Mouse (Mus musculus) forebrain, embryonic 14.5 days (tissue): Measurements from ENCODE around the gene Stxbp2. TPM values are rescaled to one million over a fixed set of nuclear protein-coding genes. Genes with fewer than 3 reads are reported as not detected.
A peak's percentile ranks its signal among the peaks of the same experiment; 100 is the strongest.

Source experiments
- ATAC-seq: fragments of 200-750 bp; cut with Nextera tagmentation; 2 replicates; pipeline ENCODE4 v1.8.0; 2017; ENCODE audit warnings: mild to moderate bottlenecking, moderate library complexity
- DNase-seq: peaks from one replicate; pipeline ENCODE4 v3.0.0-alpha.2; 2015; ENCODE audit warnings: low spot score
- H3K27ac ChIP-seq: fragments of 300-500 bp; sonication (generic); 2 replicates; pipeline ENCODE4 v1.5.1; 2014; ENCODE audit warnings: low read depth, mild to moderate bottlenecking, control low read depth, low read length, moderate library complexity
- H3K27me3 ChIP-seq: fragments of 300-500 bp; sonication (generic); replicated peaks from 2 replicates; pipeline ENCODE4 v1.6.1; 2014; ENCODE audit warnings: low read length, control low read depth, mixed read lengths; ENCODE audit not compliant: control insufficient read depth, insufficient read depth
- H3K36me3 ChIP-seq: fragments of 300-500 bp; sonication (generic); 2 replicates; pipeline ENCODE4 v1.6.1; 2014; ENCODE audit warnings: low read length, control low read depth; ENCODE audit not compliant: control insufficient read depth, insufficient read depth
- H3K4me1 ChIP-seq: fragments of 300-500 bp; sonication (generic); 2 replicates; pipeline ENCODE4 v1.6.1; 2014; ENCODE audit warnings: antibody characterized with exemption, low read length, control low read depth; ENCODE audit not compliant: control insufficient read depth, insufficient read depth
- H3K4me2 ChIP-seq: fragments of 300-500 bp; sonication (generic); 2 replicates; pipeline ENCODE4 v1.6.1; 2014; ENCODE audit warnings: mild to moderate bottlenecking, control low read depth, low read length
- H3K4me3 ChIP-seq: fragments of 300-500 bp; sonication (generic); 2 replicates; pipeline ENCODE4 v1.5.1; 2014; ENCODE audit warnings: low read depth, low read length, control low read depth
- H3K9ac ChIP-seq: fragments of 300-500 bp; sonication (generic); 2 replicates; pipeline ENCODE4 v1.6.1; 2014; ENCODE audit warnings: mild to moderate bottlenecking, low read length, control low read depth, moderate library complexity
- H3K9me3 ChIP-seq: fragments of 300-500 bp; sonication (generic); replicated peaks from 2 replicates; pipeline ENCODE4 v1.6.1; 2016; ENCODE audit warnings: low read length, control low read depth, mixed read lengths; ENCODE audit not compliant: control insufficient read depth
- WGBS: fragments of 180-500 bp; shearing (Covaris S2); extraction: QIAGEN DNeasy Blood & Tissue Kit; methylation state at CpG from one replicate; pipeline ENCODE4 v1.1.7; 2014; 5-methylcytosine and 5-hydroxymethylcytosine counted together
- polyA plus RNA-seq: library from polyadenylated mRNA; unstranded; fragments of >200 nt; fragmentation: Nextera tagmentation; extraction: Ambion mirVana; gene quantifications from 2 replicates; pipeline ENCODE4 v1.2.1, GENCODE M21; 2014

Gene Stxbp2
- polyA plus RNA-seq, 1 experiment from 2014 or later = 32.4 TPM

GRCm38 (mm10) chr8:3622119-3622518 lies 8.6 kb upstream of the Stxbp2 start:
- no peak for ATAC-seq
- Histone ChIP-seq H3K27ac (no peak overlapping the region), H3K9ac (peak overlapping the region; percentile 76), H3K4me3 (peak overlapping the region; percentile 79; the same call in 1 of the 2 replicates), H3K9me3 (no peaks in the 10 kb centered on the region), H3K4me2 (peak overlapping the region; percentile 71), H3K36me3 (peaks cover 17% of the 10 kb centered on the region), H3K27me3 (no peaks in the 10 kb centered on the region), H3K4me1 (peaks cover 9% of the 10 kb centered on the region; the same call in 1 of the 2 replicates)
- no peak for DNase-seq
- 67% methylated on average over 8 of the region's 8 CpGs for WGBS

DNA sequence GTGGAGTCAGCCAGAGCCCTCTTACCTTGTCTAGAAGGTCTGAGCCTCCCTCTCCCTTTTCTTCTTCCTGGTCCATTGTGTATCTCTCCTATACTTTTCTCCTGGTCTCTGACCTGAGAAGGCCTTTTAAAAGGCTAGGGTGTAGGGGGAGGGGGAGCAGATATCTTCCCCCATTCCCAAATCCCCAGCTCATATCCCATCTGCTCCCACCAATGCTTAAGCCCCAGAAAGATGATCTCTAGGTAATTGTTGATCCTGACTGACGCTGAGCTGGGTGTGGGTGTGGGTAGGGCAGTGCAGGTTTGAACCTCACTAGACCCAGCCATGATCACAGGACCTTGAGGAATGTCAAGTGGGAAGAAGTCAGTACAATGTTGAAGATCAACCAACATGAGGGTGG lies 5.3 kb upstream of the Stxbp2 start, which contains the start of gene Pcp2:
Gene Pcp2 (minus strand): TSS at position 101 of the 400 bp plus-strand sequence.
- WGBS = 67% methylated on average over 1 of the region's 1 CpGs
- Histone ChIP-seq H3K9me3 (no peaks in the 10 kb centered on the region), H3K4me3 (no peak within 1 kb of the TSS), H3K27ac (no peak within 1 kb of the TSS), H3K27me3 (no peaks in the 10 kb centered on the region), H3K9ac (no peak within 1 kb of the TSS), H3K4me2 (no peak within 1 kb of the TSS), H3K36me3 (no peaks in the 10 kb centered on the region), H3K4me1 (peaks cover 5% of the 10 kb centered on the region; the same call in 1 of the 2 replicates)
- DNase-seq (no peak), ATAC-seq (no peak)

- H3K4me2 ChIP-seq = no peak overlapping the region
- ATAC-seq (no peak), DNase-seq (no peak)
- H3K27me3 ChIP-seq = no peaks in the 10 kb centered on the region
- H3K36me3 ChIP-seq = no peaks in the 10 kb centered on the region
- H3K9me3 ChIP-seq = no peaks in the 10 kb centered on the region
- no peak overlapping the region for H3K27ac ChIP-seq
- H3K4me3 ChIP-seq = no peak overlapping the region
- H3K9ac ChIP-seq = no peak overlapping the region
- WGBS = 61% methylated on average over 5 of the region's 5 CpGs
- H3K4me1 ChIP-seq = peaks cover 6% of the 10 kb centered on the region; the same call in 1 of the 2 replicates
These were observed 3.8 kb upstream of the Stxbp2 start for GRCm38 (mm10) chr8:3626971-3627370.

GRCm38 (mm10) chr8:3628014-3628413 lies 2.7 kb upstream of the Stxbp2 start:
- Histone ChIP-seq H3K9ac (no peak overlapping the region), H3K4me3 (no peak overlapping the region), H3K36me3 (no peaks in the 10 kb centered on the region), H3K27ac (no peak overlapping the region), H3K4me1 (peaks cover 3% of the 10 kb centered on the region; the same call in 1 of the 2 replicates), H3K9me3 (no peaks in the 10 kb centered on the region), H3K4me2 (no peak overlapping the region), H3K27me3 (no peaks in the 10 kb centered on the region)
- WGBS = 32% methylated on average over 5 of the region's 5 CpGs
- no peak for ATAC-seq
- DNase-seq = no peak

DNA sequence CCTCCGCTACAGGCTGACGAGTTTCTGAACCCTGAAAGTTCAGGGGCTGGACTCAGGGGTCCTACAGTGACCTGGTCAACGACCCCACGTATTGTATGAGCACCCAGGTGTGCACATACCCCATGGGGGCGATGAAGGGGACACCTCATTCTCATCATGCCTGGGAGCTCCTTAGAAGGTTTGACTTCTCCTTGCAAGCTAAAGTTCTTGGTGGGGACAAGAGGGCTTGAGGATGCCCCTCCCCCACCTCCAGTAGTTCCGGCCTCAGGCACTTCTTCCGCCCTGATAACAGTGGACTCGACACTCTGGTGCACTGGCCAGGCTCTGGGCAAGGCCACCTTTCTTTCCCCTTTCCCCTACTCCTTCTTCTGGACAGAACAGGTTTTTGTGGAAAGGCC lies 722 bp downstream of the Stxbp2 start:
- Histone ChIP-seq H3K27ac (no peak overlapping the region), H3K4me1 (peaks cover 3% of the 10 kb centered on the region; the same call in 1 of the 2 replicates), H3K27me3 (no peaks in the 10 kb centered on the region), H3K9ac (peak overlapping the region; percentile 56), H3K4me3 (peak overlapping the region; percentile 44), H3K36me3 (0 out of 2 replicates have a peak, but pooled peaks cover 5% of the 10 kb centered on the region), H3K9me3 (no peaks in the 10 kb centered on the region), H3K4me2 (peak overlapping the region; percentile 68)
- no peak for DNase-seq
- WGBS = 25% methylated on average over 8 of the region's 8 CpGs
- ATAC-seq = peak; percentile 5; the same call in 1 of the 2 replicates

GRCm38 (mm10) chr8:3645804-3646203 lies 15.0 kb downstream of the Stxbp2 start:
- Histone ChIP-seq H3K9ac (no peak overlapping the region), H3K9me3 (no peaks in the 10 kb centered on the region), H3K27me3 (no peaks in the 10 kb centered on the region), H3K4me3 (no peak overlapping the region), H3K4me1 (no peaks in the 10 kb centered on the region), H3K4me2 (no peak overlapping the region), H3K36me3 (no peaks in the 10 kb centered on the region), H3K27ac (no peak overlapping the region)
- 28% methylated on average over 5 of the region's 5 CpGs for WGBS
- no peak for ATAC-seq
- no peak for DNase-seq

GRCm38 (mm10) chr8:3646824-3647531 lies 16.2 kb downstream of the Stxbp2 start:
- WGBS = 78% methylated on average over 6 of the region's 6 CpGs
- ATAC-seq = no peak
- no peak for DNase-seq

GRCm38 (mm10) chr8:3647561-3647960 lies 16.8 kb downstream of the Stxbp2 start:
- no peak overlapping the region for H3K9ac ChIP-seq
- no peak overlapping the region for H3K4me3 ChIP-seq
- H3K27ac ChIP-seq = no peak overlapping the region
- H3K27me3 ChIP-seq = no peaks in the 10 kb centered on the region
- H3K4me2 ChIP-seq = no peak overlapping the region
- H3K9me3 ChIP-seq = no peaks in the 10 kb centered on the region
- no peak for DNase-seq
- no peak for ATAC-seq
- H3K4me1 ChIP-seq = no peaks in the 10 kb centered on the region
- no peaks in the 10 kb centered on the region for H3K36me3 ChIP-seq
- 87% methylated on average over 4 of the region's 4 CpGs for WGBS

More at GRCm38 (mm10) chr8:3646824-3647531, 16.2 kb downstream of the Stxbp2 start:
- Histone ChIP-seq H3K4me2 (no peak overlapping the region), H3K27ac (no peak overlapping the region), H3K9ac (no peak overlapping the region), H3K4me3 (no peak overlapping the region), H3K36me3 (no peaks in the 10 kb centered on the region), H3K9me3 (no peaks in the 10 kb centered on the region), H3K4me1 (no peaks in the 10 kb centered on the region), H3K27me3 (no peaks in the 10 kb centered on the region)

GRCm38 (mm10) chr8:3648268-3648667 lies 17.5 kb downstream of the Stxbp2 start:
- Histone ChIP-seq H3K27me3 (no peaks in the 10 kb centered on the region), H3K9me3 (no peaks in the 10 kb centered on the region), H3K4me3 (no peak overlapping the region), H3K9ac (no peak overlapping the region), H3K4me2 (no peak overlapping the region), H3K36me3 (no peaks in the 10 kb centered on the region), H3K4me1 (no peaks in the 10 kb centered on the region), H3K27ac (no peak overlapping the region)
- DNase-seq (no peak), ATAC-seq (no peak)
- WGBS = 80% methylated on average over 2 of the region's 2 CpGs
